Mouse (Mus musculus) WW6 (cell line): ENCODE measurements around the gene Hist1h2bq.
"Not testable (repeated sequence)": the region's sequence is repeated elsewhere in the genome, so short reads cannot be mapped to it uniquely, and the experiment has no call there.

Experiments used
- DNase-seq: peaks from one replicate; pipeline ENCODE4 v3.0.0-alpha.2; 2013; ENCODE audit warnings: low read depth, low spot score

Hist1h2bq gene

GRCm38 (mm10) chr13:21810073-21810472 lies at the start of gene Hist1h2bq, which contains the start of gene Hist1h2ao:
Hist1h2bq (minus strand) TSS chr13:21810197.
Hist1h2ao (plus strand) TSS chr13:21810465.
- not testable (repeated sequence) for DNase-seq

DNA sequence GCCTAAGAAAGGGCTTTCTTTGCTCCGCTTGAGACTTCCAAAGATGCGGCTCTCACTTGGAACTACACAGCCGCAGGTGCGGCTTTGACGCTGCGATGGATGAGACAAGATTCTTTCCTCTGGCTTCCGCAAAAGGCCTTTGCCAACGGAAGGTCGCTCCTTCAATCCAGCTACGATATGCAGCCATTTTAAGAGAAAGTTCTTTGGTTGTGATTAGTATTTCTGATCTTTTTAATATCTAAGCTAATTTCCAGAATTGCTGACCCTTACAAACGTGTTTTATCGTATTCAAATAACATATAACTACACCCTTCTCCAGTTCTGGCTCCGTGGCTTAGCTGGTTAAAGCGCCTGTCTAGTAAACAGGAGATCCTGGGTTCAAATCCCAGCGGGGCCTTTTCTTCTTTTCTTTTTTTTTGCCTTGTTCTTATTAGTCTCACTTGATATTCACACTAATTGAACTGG lies 45.7 kb upstream of the Hist1h2bq start:
- no peak for DNase-seq

DNA sequence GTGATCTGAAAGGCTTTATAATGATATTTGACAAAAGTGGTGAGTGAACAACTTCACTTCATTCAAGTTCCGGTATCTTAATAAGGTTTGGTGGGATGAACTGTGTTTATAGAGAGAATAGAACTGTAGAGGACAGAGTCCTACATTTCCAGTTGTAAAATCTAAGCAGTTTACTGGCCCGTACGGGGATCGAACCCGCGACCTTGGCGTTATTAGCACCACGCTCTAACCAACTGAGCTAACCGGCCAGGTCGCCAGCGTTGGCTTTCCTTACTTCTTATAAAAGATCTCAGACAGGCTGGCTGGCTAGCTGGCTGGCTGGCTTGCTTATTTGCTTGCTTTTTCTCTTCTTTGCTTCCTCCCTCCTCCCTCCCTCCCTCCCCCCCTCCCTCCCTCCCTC lies 45.1 kb upstream of the Hist1h2bq start:
- DNase-seq, result peak; percentile 56

GRCm38 (mm10) chr13:21852215-21852945 lies 42.4 kb upstream of the Hist1h2bq start:
- DNase-seq, result no peak

DNA sequence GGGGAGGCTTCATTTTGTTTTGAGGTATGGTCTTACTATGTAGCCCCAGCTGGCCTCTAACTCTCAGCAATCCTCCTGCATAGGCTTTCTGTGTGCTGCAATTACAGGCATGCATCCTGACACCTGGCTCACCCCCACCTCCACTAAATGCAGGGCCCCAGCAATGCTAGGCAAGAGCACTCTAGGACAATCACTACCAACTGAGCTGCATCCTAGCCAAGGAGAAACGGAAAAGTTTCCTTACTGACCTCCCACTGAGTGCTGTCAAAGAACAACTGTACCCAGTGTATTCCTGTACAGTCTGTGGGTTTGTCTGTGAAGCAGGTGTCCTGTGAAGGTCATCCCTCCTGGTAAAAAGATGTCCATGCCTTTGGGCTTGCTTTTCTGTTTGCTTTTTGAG lies 40.7 kb upstream of the Hist1h2bq start:
- DNase-seq, result not testable (repeated sequence)

DNA sequence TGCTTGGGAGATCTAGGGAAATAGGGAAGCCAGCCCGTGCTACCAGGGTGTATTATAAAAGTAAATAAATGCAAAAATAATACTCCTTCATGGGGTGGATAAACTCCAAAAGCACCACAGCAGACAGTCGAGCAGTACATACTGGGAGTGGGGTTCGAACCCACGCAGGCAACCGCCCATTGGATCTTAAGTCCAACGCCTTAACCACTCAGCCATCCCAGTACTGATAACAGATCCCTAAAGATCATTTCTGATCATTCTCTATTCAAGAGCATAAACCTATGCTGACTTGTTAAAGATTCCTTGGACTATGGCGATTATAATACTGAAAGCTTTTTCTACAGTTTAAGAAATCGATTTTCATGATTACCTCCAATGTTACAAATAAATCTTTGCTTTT lies 37.9 kb upstream of the Hist1h2bq start:
- DNase-seq, result peak; percentile 47

- DNase-seq, result not testable (repeated sequence)
Observed at GRCm38 (mm10) chr13:21846356-21846755, 36.4 kb upstream of the Hist1h2bq start.

- DNase-seq, result not testable (repeated sequence)
Observed at GRCm38 (mm10) chr13:21840508-21840907, 30.5 kb upstream of the Hist1h2bq start.

DNA sequence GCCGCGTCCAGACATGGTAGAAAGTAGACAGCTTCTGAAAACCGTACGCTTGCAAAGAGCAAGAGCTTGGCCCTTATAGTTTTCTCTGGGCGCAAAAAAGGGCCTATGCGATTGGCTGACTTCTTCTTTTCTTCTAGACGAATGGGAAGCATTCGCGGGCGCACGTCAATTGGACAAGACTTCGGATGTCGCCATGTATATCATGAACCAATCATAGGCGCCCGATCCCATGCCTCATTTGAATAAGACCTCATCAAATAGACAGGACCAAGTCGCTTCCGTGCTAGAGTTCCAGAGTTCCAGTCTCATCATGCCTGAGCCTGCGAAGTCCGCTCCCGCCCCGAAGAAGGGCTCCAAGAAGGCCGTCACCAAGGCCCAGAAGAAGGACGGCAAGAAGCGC lies 23.5 kb upstream of the Hist1h2bq start, which contains the start of the genes Hist1h2ap and Hist1h2br:
Gene Hist1h2ap, minus strand, starts transcription at position 47 of the 400 bp plus-strand sequence.
Gene Hist1h2br, plus strand, starts transcription at position 283 of the 400 bp plus-strand sequence.
- not testable (repeated sequence) for DNase-seq

- DNase-seq, result not testable (repeated sequence)
Observed at GRCm38 (mm10) chr13:21831418-21832394, 21.7 kb upstream of the Hist1h2bq start, which contains the start of gene Hist1h4n. Hist1h4n (minus strand) TSS chr13:21832196.

GRCm38 (mm10) chr13:21830344-21830743 lies 20.3 kb upstream of the Hist1h2bq start:
- DNase-seq, result no peak

DNA sequence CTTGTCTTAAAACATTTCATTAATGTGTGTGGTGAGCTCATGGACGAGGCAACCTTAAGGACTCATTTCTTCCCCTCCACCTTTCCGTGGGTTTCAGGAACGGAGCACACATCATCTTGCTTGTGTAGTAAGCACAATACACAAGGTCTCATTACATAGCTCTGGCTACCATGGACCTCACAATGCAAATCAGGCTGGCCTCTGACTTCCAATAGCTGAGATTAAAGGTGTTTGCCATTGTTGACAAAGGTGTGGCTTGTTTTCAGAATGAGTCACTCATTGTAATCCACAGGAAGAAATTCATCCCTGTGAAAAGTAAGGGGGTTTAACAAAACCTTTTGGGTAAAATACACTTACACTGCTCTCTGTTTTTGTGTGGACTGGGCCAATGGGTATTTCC lies 18.5 kb upstream of the Hist1h2bq start:
- no peak for DNase-seq

- DNase-seq, result not testable (repeated sequence)
Observed at GRCm38 (mm10) chr13:21820082-21820890, 10.3 kb upstream of the Hist1h2bq start.

DNA sequence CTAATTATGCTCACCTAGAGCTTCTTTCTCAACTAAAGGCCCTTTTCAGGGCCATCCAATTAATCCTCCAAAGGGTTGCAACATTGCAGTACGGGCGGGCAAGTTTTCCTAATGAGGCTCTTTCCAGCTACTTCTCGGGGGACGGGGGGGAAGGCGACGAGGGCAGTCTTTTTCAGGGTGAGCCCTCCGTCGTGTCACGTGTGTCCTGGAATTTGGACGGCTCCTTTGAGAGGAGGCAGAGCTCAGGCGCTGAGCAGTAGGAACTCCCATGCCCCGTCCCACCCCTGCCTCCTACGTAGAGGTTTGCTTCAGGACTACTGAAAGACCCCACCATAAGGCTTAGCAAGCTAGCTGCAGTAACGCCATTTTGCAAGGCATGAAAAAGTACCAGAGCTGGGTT lies 2.1 kb upstream of the Hist1h2bq start:
- DNase-seq, result not testable (repeated sequence)

DNA sequence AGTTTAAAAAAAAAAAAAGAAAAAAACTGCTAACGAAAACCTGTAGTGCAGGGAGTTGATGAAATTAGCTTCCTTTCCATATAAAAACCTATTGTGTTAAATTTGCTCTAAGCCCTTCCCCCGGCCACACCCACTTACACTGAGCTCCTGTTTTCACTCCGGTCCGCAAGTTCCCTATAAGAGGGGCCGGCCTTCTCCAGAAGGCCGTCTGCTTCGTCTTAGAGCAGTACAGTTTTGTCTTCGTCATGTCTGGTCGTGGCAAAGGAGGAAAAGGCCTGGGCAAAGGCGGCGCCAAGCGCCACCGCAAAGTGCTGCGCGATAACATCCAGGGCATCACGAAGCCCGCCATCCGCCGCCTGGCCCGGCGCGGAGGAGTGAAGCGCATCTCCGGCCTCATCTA lies 1.5 kb upstream of the Hist1h2bq start, which contains the start of gene Hist1h4m:
Gene Hist1h4m, plus strand, starts transcription at position 208 of the 400 bp plus-strand sequence.
- DNase-seq, result not testable (repeated sequence)

- not testable (repeated sequence) for DNase-seq
Observed at GRCm38 (mm10) chr13:21811074-21811473, 1.1 kb upstream of the Hist1h2bq start.

DNA sequence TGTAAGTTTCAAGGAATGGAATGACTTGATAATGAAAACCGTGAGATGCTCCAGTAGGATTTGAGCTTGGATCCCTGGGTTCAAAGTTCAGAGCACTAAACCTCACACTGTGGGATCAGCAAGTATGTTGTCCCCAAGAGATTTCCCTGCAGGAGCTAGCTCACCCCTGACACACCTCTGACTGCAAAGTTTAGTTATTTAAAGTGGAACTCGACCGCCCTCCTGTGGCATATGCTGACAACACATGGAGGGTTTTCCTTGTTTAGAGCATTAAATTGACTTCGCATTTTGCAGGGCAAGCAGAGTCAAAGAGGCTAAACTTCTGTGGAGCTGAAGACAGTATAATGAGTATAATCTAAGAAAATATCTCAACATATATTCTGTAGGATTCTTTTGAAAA lies 6.9 kb downstream of the Hist1h2bq start:
- DNase-seq, result not testable (repeated sequence)

DNA sequence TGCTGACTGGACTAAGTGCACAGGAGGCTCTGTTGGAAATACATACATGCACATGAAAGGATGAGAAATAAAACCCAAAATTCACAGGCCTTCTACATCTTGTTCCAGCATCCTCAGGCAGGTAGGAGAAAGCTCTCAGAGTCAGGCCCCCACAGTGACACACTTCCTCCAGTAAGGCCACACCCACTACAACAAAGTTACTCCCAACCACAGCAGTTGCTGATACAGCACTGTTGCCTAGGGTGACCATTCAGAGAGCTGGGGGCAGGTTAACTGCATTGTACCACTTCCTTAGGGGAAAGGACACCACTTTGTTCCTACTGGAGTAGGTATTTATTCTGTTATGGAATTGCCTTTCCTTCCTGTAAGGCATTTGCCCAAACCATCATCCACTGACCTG lies 12.8 kb downstream of the Hist1h2bq start:
- not testable (repeated sequence) for DNase-seq

GRCm38 (mm10) chr13:21795584-21795983 lies 14.4 kb downstream of the Hist1h2bq start:
- DNase-seq, result no peak

- DNase-seq, result no peak
Observed at GRCm38 (mm10) chr13:21790601-21791283, 19.3 kb downstream of the Hist1h2bq start.
